Mouse (Mus musculus) neural tube, embryonic 15.5 days (tissue): ENCODE data around the gene Slc35a2. TPM values are rescaled to one million over a fixed set of nuclear protein-coding genes. Genes with fewer than 3 reads are reported as not detected.

Experiments
- polyA plus RNA-seq: library from polyadenylated mRNA; unstranded; fragments of >200 nt; fragmentation: Nextera tagmentation; extraction: Ambion mirVana; gene quantifications from 2 replicates; pipeline ENCODE4 v1.2.1, GENCODE M21; 2015

Slc35a2 gene
- polyA plus RNA-seq, 1 experiment from 2014 or later: 46.9 TPM

Other genes starting within 250 kb of the Slc35a2 start
- 195 and 223 TPM in 2 replicates for gene Syp, start 245.6 kb upstream of the Slc35a2 start, polyA plus RNA-seq
- gene Prickle3, start 226.8 kb upstream of the Slc35a2 start, polyA plus RNA-seq: 1.7 and 3.8 TPM in 2 replicates
- gene Plp2, start 212.6 kb upstream of the Slc35a2 start, polyA plus RNA-seq: 20.3 and 50.6 TPM in 2 replicates
- gene Magix, start 202.8 kb upstream of the Slc35a2 start, polyA plus RNA-seq: 0.13 TPM in 1 of 2 replicates, not detected in the other
- 46.0 and 46.5 TPM in 2 replicates for gene Gpkow, start 186.9 kb upstream of the Slc35a2 start, polyA plus RNA-seq
- gene Wdr45, start 169.7 kb upstream of the Slc35a2 start, polyA plus RNA-seq: 34.6 and 34.9 TPM in 2 replicates
- 1.4 TPM in 1 of 2 replicates, not detected in the other for gene Gm45208, start 161.8 kb upstream of the Slc35a2 start, polyA plus RNA-seq
- gene Praf2, start 155.6 kb upstream of the Slc35a2 start, polyA plus RNA-seq: 128 and 132 TPM in 2 replicates
- gene Ccdc120, start 133.1 kb upstream of the Slc35a2 start, polyA plus RNA-seq: 50.8 and 56.3 TPM in 2 replicates
- gene Tfe3, start 121.5 kb upstream of the Slc35a2 start, polyA plus RNA-seq: 24.7 and 25.2 TPM in 2 replicates
- gene Gripap1, start 94.3 kb upstream of the Slc35a2 start, polyA plus RNA-seq: 63.0 and 67.4 TPM in 2 replicates
- gene Kcnd1, start 61.7 kb upstream of the Slc35a2 start, polyA plus RNA-seq: 5.7 and 6.5 TPM in 2 replicates
- 40.0 and 40.4 TPM in 2 replicates for gene Otud5, start 42.7 kb upstream of the Slc35a2 start, polyA plus RNA-seq
- gene Pim2, start 5.8 kb upstream of the Slc35a2 start, polyA plus RNA-seq: 21.0 and 26.8 TPM in 2 replicates
- 194 and 201 TPM in 2 replicates for gene Pqbp1, start 15.2 kb downstream of the Slc35a2 start, polyA plus RNA-seq
- gene Timm17b, start 15.3 kb downstream of the Slc35a2 start, polyA plus RNA-seq: 152 TPM in 2 replicates
- gene Gm10491, start 23.8 kb downstream of the Slc35a2 start, polyA plus RNA-seq: not detected in 2 replicates
- not detected in 2 replicates for gene Gm10490, start 25.5 kb downstream of the Slc35a2 start, polyA plus RNA-seq
- 292 and 368 TPM in 2 replicates for gene Pcsk1n, start 35.8 kb downstream of the Slc35a2 start, polyA plus RNA-seq
- gene Eras, start 44.6 kb downstream of the Slc35a2 start, polyA plus RNA-seq: 0.28 TPM in 1 of 2 replicates, not detected in the other
- gene Hdac6, start 63.9 kb downstream of the Slc35a2 start, polyA plus RNA-seq: 57.4 and 61.3 TPM in 2 replicates
- 3.1 TPM in 1 of 2 replicates, not detected in the other for gene Gata1, start 94.0 kb downstream of the Slc35a2 start, polyA plus RNA-seq
- gene Glod5, start 134.5 kb downstream of the Slc35a2 start, polyA plus RNA-seq: 0.28 and 0.88 TPM in 2 replicates
- gene Suv39h1, start 190.7 kb downstream of the Slc35a2 start, polyA plus RNA-seq: 34.6 and 42.5 TPM in 2 replicates
- 0.14 and 2.0 TPM in 2 replicates for gene Was, start 206.5 kb downstream of the Slc35a2 start, polyA plus RNA-seq
- 56.2 and 64.9 TPM in 2 replicates for gene Wdr13, start 248.9 kb downstream of the Slc35a2 start, polyA plus RNA-seq